Mouse (Mus musculus): Measurements from ENCODE around the gene Kcna7. TPM values are rescaled to one million over a fixed set of nuclear protein-coding genes. Genes with fewer than 3 reads are reported as not detected.

Gene Kcna7
- polyA plus RNA-seq, 1 experiment from 2014 or later, result not detected

- H3K4me3 ChIP-seq (ENCODE audit: low read depth, low read length), result no peak overlapping the region
- H3K4me1 ChIP-seq (replicated peaks; ENCODE audit: control insufficient read depth, insufficient read depth, low read length), result peaks cover 9% of the 10 kb centered on the region
- no peak; the same call in 1 of the 2 replicates for ATAC-seq (replicated peaks; ENCODE audit: low FRiP score)
- no peak overlapping the region for H3K9ac ChIP-seq (ENCODE audit: low read depth, low read length)
- H3K36me3 ChIP-seq (ENCODE audit: control insufficient read depth, insufficient read depth, low read length), result peaks cover 12% of the 10 kb centered on the region; the same call in 1 of the 2 replicates
- no peak overlapping the region for H3K27ac ChIP-seq (ENCODE audit: low read depth, low read length)
- H3K9me3 ChIP-seq (ENCODE audit: control insufficient read depth, low read length), result no peaks in the 10 kb centered on the region
- WGBS, result 57% methylated on average over 22 of the region's 22 CpGs
- H3K27me3 ChIP-seq (replicated peaks; ENCODE audit: control insufficient read depth, insufficient read depth, low read length), result no peaks in the 10 kb centered on the region
- no peak for DNase-seq (ENCODE audit: low spot score)
- H3K4me2 ChIP-seq, result no peak overlapping the region
These were observed 38.3 kb downstream of the Kcna7 start for GRCm38 (mm10) chr7:45443526-45444420.

DNA sequence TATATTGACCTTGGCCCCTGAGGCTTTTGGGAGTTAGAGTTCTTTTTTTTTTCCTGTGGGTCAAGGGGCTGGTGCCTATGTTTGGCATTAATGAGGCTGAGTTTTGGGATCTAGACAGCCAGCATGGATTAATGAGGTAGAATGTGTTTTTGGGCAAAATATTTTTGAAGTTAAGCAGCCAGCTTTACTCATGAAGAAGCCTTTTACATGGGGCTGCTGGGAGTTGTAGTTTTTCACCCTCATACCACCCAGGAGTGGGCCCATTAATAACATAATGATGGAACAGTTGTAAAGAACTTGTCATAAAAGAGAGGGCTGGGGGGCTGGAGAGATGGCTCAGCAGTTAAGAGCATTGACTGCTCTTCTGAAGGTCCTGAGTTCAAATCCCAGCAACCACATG is 41.1 kb downstream of the Kcna7 start:
- H3K27ac ChIP-seq (ENCODE audit: low read depth, low read length), result no peak overlapping the region
- no peak overlapping the region for H3K9ac ChIP-seq (ENCODE audit: low read depth, low read length)
- ATAC-seq (replicated peaks; ENCODE audit: low FRiP score) (no peak), DNase-seq (ENCODE audit: low spot score) (no peak)
- no peak overlapping the region for H3K4me3 ChIP-seq (ENCODE audit: low read depth, low read length)
- no peak overlapping the region for H3K4me2 ChIP-seq
- H3K27me3 ChIP-seq (replicated peaks; ENCODE audit: control insufficient read depth, insufficient read depth, low read length), result no peaks in the 10 kb centered on the region
- no peaks in the 10 kb centered on the region for H3K9me3 ChIP-seq (ENCODE audit: control insufficient read depth, low read length)
- H3K4me1 ChIP-seq (replicated peaks; ENCODE audit: control insufficient read depth, insufficient read depth, low read length), result peaks cover 11% of the 10 kb centered on the region
- H3K36me3 ChIP-seq (ENCODE audit: control insufficient read depth, insufficient read depth, low read length), result peaks cover 12% of the 10 kb centered on the region; the same call in 1 of the 2 replicates

DNA sequence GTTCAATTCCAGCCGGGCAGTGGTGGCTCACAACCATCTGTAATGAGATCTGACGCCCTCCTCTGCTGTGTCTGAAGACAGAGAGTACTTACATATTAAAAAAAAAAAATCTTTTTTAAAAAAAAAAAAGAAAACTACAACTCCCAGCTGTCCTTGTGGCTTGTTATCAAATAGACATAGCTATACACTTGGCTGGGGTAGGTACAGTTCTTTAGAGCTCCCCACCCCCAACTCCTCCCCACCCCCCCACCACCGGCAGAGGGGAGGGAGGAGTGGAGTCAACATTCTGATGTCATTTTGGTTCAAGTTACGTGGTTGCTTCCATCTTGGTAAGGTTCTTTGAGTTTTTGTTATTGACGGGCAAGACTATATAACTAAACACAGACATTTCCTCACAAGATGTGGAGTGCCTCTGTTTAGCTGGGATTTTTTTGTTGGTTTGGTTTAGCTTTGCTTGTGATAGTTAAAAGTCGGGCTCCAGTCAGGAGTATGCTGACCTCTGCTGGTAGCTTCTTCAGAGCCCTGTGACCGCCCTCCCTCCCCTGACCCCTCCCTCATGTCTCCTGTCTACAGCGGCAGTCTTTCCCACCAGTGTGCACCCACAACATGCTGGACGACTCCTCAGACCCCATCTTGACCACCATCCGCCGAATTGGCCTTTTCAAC is 42.0 kb downstream of the Kcna7 start:
- peak overlapping the region; percentile 23 for H3K4me3 ChIP-seq (ENCODE audit: low read depth, low read length)
- H3K27me3 ChIP-seq (replicated peaks; ENCODE audit: control insufficient read depth, insufficient read depth, low read length), result no peaks in the 10 kb centered on the region
- WGBS, result 26% methylated on average over 11 of the region's 11 CpGs
- H3K4me1 ChIP-seq (replicated peaks; ENCODE audit: control insufficient read depth, insufficient read depth, low read length), result peaks cover 13% of the 10 kb centered on the region
- no peak overlapping the region for H3K27ac ChIP-seq (ENCODE audit: low read depth, low read length)
- peak; percentile 72 for ATAC-seq (replicated peaks; ENCODE audit: low FRiP score)
- peak overlapping the region; percentile 32; the same call in 1 of the 2 replicates for H3K9ac ChIP-seq (ENCODE audit: low read depth, low read length)
- no peaks in the 10 kb centered on the region for H3K9me3 ChIP-seq (ENCODE audit: control insufficient read depth, low read length)
- H3K36me3 ChIP-seq (ENCODE audit: control insufficient read depth, insufficient read depth, low read length), result peaks cover 12% of the 10 kb centered on the region; the same call in 1 of the 2 replicates
- H3K4me2 ChIP-seq, result peak overlapping the region; percentile 51
- DNase-seq (ENCODE audit: low spot score), result no peak

DNA sequence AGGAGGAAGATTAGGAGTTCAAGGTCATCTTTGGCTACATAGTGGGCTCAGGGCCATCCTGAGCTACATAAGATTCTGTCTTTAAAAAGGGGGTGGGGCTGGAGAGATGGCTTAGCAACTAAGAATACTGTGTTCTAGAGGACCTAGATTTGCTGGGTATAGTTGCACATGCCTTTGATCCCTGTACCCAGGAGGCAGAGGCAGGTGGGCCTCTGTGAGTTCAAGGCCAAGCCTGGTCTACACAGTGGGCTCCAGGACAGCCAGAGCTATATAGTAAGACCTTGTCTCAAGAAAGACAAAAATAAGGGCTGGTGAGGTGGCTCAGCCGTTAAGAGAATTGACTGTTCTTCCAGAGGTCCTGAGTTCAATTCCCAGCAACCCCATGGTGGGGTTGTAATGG is 44.5 kb downstream of the Kcna7 start:
- Histone ChIP-seq H3K4me1 (replicated peaks; ENCODE audit: control insufficient read depth, insufficient read depth, low read length) (peaks cover 4% of the 10 kb centered on the region), H3K27ac (ENCODE audit: low read depth, low read length) (no peak overlapping the region), H3K36me3 (ENCODE audit: control insufficient read depth, insufficient read depth, low read length) (peaks cover 10% of the 10 kb centered on the region; the same call in 1 of the 2 replicates), H3K4me2 (no peak overlapping the region), H3K9ac (ENCODE audit: low read depth, low read length) (no peak overlapping the region), H3K9me3 (ENCODE audit: control insufficient read depth, low read length) (no peaks in the 10 kb centered on the region), H3K4me3 (ENCODE audit: low read depth, low read length) (no peak overlapping the region), H3K27me3 (replicated peaks; ENCODE audit: control insufficient read depth, insufficient read depth, low read length) (no peaks in the 10 kb centered on the region)
- WGBS, result 79% methylated on average over 1 of the region's 1 CpGs
- ATAC-seq (replicated peaks; ENCODE audit: low FRiP score) (no peak), DNase-seq (ENCODE audit: low spot score) (no peak)

GRCm38 (mm10) chr7:45451344-45451982 is 46.0 kb downstream of the Kcna7 start:
- peak; percentile 75 for ATAC-seq (replicated peaks; ENCODE audit: low FRiP score)
- Histone ChIP-seq H3K9me3 (ENCODE audit: control insufficient read depth, low read length) (no peaks in the 10 kb centered on the region), H3K9ac (ENCODE audit: low read depth, low read length) (no peak overlapping the region), H3K4me3 (ENCODE audit: low read depth, low read length) (no peak overlapping the region), H3K4me2 (no peak overlapping the region; the same call in 1 of the 2 replicates), H3K27ac (ENCODE audit: low read depth, low read length) (no peak overlapping the region), H3K4me1 (replicated peaks; ENCODE audit: control insufficient read depth, insufficient read depth, low read length) (peaks cover 4% of the 10 kb centered on the region), H3K27me3 (replicated peaks; ENCODE audit: control insufficient read depth, insufficient read depth, low read length) (no peaks in the 10 kb centered on the region), H3K36me3 (ENCODE audit: control insufficient read depth, insufficient read depth, low read length) (peaks cover 14% of the 10 kb centered on the region)
- DNase-seq (ENCODE audit: low spot score), result peak; percentile 80
- 49% methylated on average over 23 of the region's 23 CpGs for WGBS

DNA sequence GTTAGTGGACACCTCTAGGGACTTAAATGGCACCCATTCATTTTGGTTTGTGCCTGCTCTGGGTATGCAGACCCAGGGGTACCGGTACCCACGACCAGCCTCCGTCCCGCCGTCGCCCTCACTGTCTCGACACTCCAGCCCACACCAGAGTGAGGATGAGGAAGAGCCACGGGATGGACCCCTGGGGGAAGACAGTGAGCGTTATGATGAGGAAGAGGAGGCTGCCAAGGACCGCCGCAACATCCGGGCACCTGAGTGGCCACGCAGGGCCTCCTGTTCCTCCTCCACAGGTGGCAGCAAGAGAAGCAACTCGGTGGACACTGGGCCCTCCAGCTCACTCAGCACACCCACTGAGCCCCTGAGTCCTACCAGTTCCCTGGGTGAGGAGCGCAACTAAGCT is 49.5 kb downstream of the Kcna7 start:
- no peaks in the 10 kb centered on the region for H3K27me3 ChIP-seq (replicated peaks; ENCODE audit: control insufficient read depth, insufficient read depth, low read length)
- H3K9ac ChIP-seq (ENCODE audit: low read depth, low read length), result no peak overlapping the region
- 88% methylated on average over 15 of the region's 15 CpGs for WGBS
- no peaks in the 10 kb centered on the region for H3K9me3 ChIP-seq (ENCODE audit: control insufficient read depth, low read length)
- no peak for DNase-seq (ENCODE audit: low spot score)
- peaks cover 26% of the 10 kb centered on the region for H3K4me1 ChIP-seq (replicated peaks; ENCODE audit: control insufficient read depth, insufficient read depth, low read length)
- no peak overlapping the region for H3K4me2 ChIP-seq
- H3K4me3 ChIP-seq (ENCODE audit: low read depth, low read length), result no peak overlapping the region
- peaks cover 23% of the 10 kb centered on the region for H3K36me3 ChIP-seq (ENCODE audit: control insufficient read depth, insufficient read depth, low read length)
- H3K27ac ChIP-seq (ENCODE audit: low read depth, low read length), result no peak overlapping the region
- no peak for ATAC-seq (replicated peaks; ENCODE audit: low FRiP score)

- H3K4me2 ChIP-seq, result no peak overlapping the region
- no peaks in the 10 kb centered on the region for H3K27me3 ChIP-seq (replicated peaks; ENCODE audit: control insufficient read depth, insufficient read depth, low read length)
- ATAC-seq (replicated peaks; ENCODE audit: low FRiP score), result no peak
- DNase-seq (ENCODE audit: low spot score), result no peak
- H3K4me3 ChIP-seq (ENCODE audit: low read depth, low read length), result 0 out of 2 replicates have a peak overlapping the region, but pooled peaks have one; percentile 89
- H3K9ac ChIP-seq (ENCODE audit: low read depth, low read length), result no peak overlapping the region
- no peaks in the 10 kb centered on the region for H3K9me3 ChIP-seq (ENCODE audit: control insufficient read depth, low read length)
- 77% methylated on average over 13 of the region's 13 CpGs for WGBS
- H3K4me1 ChIP-seq (replicated peaks; ENCODE audit: control insufficient read depth, insufficient read depth, low read length), result peaks cover 37% of the 10 kb centered on the region
- H3K27ac ChIP-seq (ENCODE audit: low read depth, low read length), result peak overlapping the region; percentile 96
- H3K36me3 ChIP-seq (ENCODE audit: control insufficient read depth, insufficient read depth, low read length), result peaks cover 23% of the 10 kb centered on the region
These were observed 50.7 kb downstream of the Kcna7 start for GRCm38 (mm10) chr7:45455932-45456696.

- peaks cover 24% of the 10 kb centered on the region for H3K36me3 ChIP-seq (ENCODE audit: control insufficient read depth, insufficient read depth, low read length)
- H3K27ac ChIP-seq (ENCODE audit: low read depth, low read length), result peak overlapping the region; percentile 96
- DNase-seq (ENCODE audit: low spot score) (no peak), ATAC-seq (replicated peaks; ENCODE audit: low FRiP score) (no peak)
- no peaks in the 10 kb centered on the region for H3K27me3 ChIP-seq (replicated peaks; ENCODE audit: control insufficient read depth, insufficient read depth, low read length)
- H3K4me3 ChIP-seq (ENCODE audit: low read depth, low read length), result peak overlapping the region; percentile 89
- 45% methylated on average over 9 of the region's 9 CpGs for WGBS
- peaks cover 39% of the 10 kb centered on the region for H3K4me1 ChIP-seq (replicated peaks; ENCODE audit: control insufficient read depth, insufficient read depth, low read length)
- H3K4me2 ChIP-seq, result peak overlapping the region; percentile 98
- H3K9ac ChIP-seq (ENCODE audit: low read depth, low read length), result peak overlapping the region; percentile 94
- no peaks in the 10 kb centered on the region for H3K9me3 ChIP-seq (ENCODE audit: control insufficient read depth, low read length)
These were observed 51.3 kb downstream of the Kcna7 start for GRCm38 (mm10) chr7:45456721-45457203.
